Mouse (Mus musculus): ENCODE results near the gene Spata33. TPM values are rescaled to one million over a fixed set of nuclear protein-coding genes. Genes with fewer than 3 reads are reported as not detected.

Spata33 gene
- not detected for polyA plus RNA-seq (2017; shearing (Covaris generic))

GRCm38 (mm10) chr8:123212321-123213117 lies at the start of gene Spata33, which contains the start of gene Chmp1a:
Gene Spata33 (plus strand): TSS chr8:123212832.
Gene Chmp1a (minus strand): TSS chr8:123212763.

GRCm38 (mm10) chr8:123185566-123186409 lies 26.8 kb upstream of the Spata33 start, which contains the start of gene Dpep1:
Gene Dpep1 (plus strand): TSS chr8:123186242.

GRCm38 (mm10) chr8:123224278-123225266 lies 11.9 kb downstream of the Spata33 start, which contains the start of gene Cdk10:
Gene Cdk10 (plus strand): TSS chr8:123224842.

GRCm38 (mm10) chr8:123235520-123236497 lies 23.2 kb downstream of the Spata33 start, which contains the start of gene Spata2l:
Gene Spata2l (minus strand): TSS chr8:123236233.

GRCm38 (mm10) chr8:123254099-123254885 lies 41.7 kb downstream of the Spata33 start, which contains the start of the genes Zfp276 and Vps9d1:
Gene Zfp276 (plus strand): TSS chr8:123254195.
Gene Vps9d1 (minus strand): TSS chr8:123254348.

Other genes starting within 250 kb of the Spata33 start
- 51.6 TPM for gene Ankrd11, start 170.6 kb upstream of the Spata33 start, polyA plus RNA-seq (2017; shearing (Covaris generic))
- 15.5 TPM for gene Spg7, start 149.9 kb upstream of the Spata33 start, polyA plus RNA-seq (2017; shearing (Covaris generic))
- 929 TPM for gene Rpl13, start 110.5 kb upstream of the Spata33 start, polyA plus RNA-seq (2017; shearing (Covaris generic))
- gene Cpne7, start 95.5 kb upstream of the Spata33 start, polyA plus RNA-seq (2017; shearing (Covaris generic)) = 0.99 TPM
- not detected for gene Sult5a1, start 54.5 kb upstream of the Spata33 start, polyA plus RNA-seq (2017; shearing (Covaris generic))
- not detected for gene Dpep1, start 26.6 kb upstream of the Spata33 start, polyA plus RNA-seq (2017; shearing (Covaris generic))
- 227 TPM for gene Chmp1a, start 69 bp upstream of the Spata33 start, polyA plus RNA-seq (2017; shearing (Covaris generic))
- 26.8 TPM for gene Cdk10, start 12.0 kb downstream of the Spata33 start, polyA plus RNA-seq (2017; shearing (Covaris generic))
- 9.1 TPM for gene Spata2l, start 23.4 kb downstream of the Spata33 start, polyA plus RNA-seq (2017; shearing (Covaris generic))
- gene Zfp276, start 41.4 kb downstream of the Spata33 start, polyA plus RNA-seq (2017; shearing (Covaris generic)) = 23.2 TPM
- 19.5 TPM for gene Vps9d1, start 41.5 kb downstream of the Spata33 start, polyA plus RNA-seq (2017; shearing (Covaris generic))
- gene Fanca, start 105.7 kb downstream of the Spata33 start, polyA plus RNA-seq (2017; shearing (Covaris generic)) = 13.2 TPM
- gene Spire2, start 119.9 kb downstream of the Spata33 start, polyA plus RNA-seq (2017; shearing (Covaris generic)) = not detected
- 310 TPM for gene Tcf25, start 160.9 kb downstream of the Spata33 start, polyA plus RNA-seq (2017; shearing (Covaris generic))
- 0.10 TPM for gene Mc1r, start 194.3 kb downstream of the Spata33 start, polyA plus RNA-seq (2017; shearing (Covaris generic))
- gene Tubb3, start 198.6 kb downstream of the Spata33 start, polyA plus RNA-seq (2017; shearing (Covaris generic)) = 0.57 TPM
- 15.6 TPM for gene Def8, start 210.7 kb downstream of the Spata33 start, polyA plus RNA-seq (2017; shearing (Covaris generic))